Mouse (Mus musculus): ENCODE results near the gene Rpl36a. TPM values are rescaled to one million over a fixed set of nuclear protein-coding genes. Genes with fewer than 3 reads are reported as not detected.

The Rpl36a gene
- total RNA-seq (2015) (1,859 and 2,008 TPM in 2 replicates), total RNA-seq (2017) (6,795 and 7,096 TPM in 2 replicates)

GRCm38 (mm10) chrX:134585103-134586002 lies at the start of gene Rpl36a:
TSS of gene Rpl36a (plus strand) at chrX:134585654.
- ATAC-seq (replicated peaks; ENCODE audit: poor library complexity), result peak; percentile 80

GRCm38 (mm10) chrX:134539795-134540194 lies 45.7 kb upstream of the Rpl36a start:
- peak; percentile 45; the same call in 1 of the 2 replicates for ATAC-seq (replicated peaks; ENCODE audit: poor library complexity)

GRCm38 (mm10) chrX:134540414-134541135 lies 44.9 kb upstream of the Rpl36a start:
- peak; percentile 40 for ATAC-seq (replicated peaks; ENCODE audit: poor library complexity)

DNA sequence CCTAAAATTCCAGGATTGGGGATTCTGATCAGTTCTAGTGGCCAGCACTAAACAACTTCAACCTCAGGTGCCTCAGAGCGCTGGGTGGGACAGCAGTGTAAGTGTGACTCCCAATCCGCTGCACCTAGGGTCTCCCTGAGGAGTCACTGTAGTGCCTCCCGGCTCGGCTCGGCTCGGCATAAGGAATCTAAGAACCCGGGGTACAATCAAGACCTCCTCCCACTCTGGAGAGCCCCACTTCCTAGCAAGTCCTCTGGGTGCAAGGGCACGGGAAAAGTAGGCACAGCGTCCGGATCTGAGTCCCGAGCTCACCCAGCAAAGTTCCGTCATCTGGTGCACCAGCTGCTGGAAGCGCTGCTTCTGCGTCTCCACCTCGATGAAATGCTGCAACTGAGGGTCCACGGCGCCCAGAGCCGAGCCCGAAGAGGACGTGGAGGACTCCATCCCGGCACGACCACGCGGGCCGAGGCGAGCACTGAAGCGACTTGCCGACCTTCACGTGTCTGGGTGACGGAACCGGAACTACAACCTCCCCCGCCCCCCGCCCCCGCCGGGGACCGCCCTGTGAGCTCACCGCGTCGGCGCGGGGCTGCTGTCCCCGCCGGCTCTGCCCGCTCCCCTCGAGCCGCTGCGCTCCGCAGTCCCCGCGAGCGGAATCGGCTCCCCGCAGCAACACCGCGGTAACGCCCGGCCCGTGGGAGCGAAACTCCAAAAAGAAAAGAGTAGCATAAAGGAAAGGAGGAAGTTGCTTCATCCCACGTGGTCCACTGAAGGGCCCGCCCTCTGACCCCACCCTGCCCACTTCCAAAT lies 44.1 kb upstream of the Rpl36a start, which contains the start of gene Timm8a1:
Gene Timm8a1, minus strand, starts transcription at position 721 of the 810 bp plus-strand sequence.
- ATAC-seq (replicated peaks; ENCODE audit: poor library complexity), result peak; percentile 78

- peak; percentile 8; the same call in 1 of the 2 replicates for ATAC-seq (replicated peaks; ENCODE audit: poor library complexity)
Observed at GRCm38 (mm10) chrX:134541955-134542308, 43.5 kb upstream of the Rpl36a start.

DNA sequence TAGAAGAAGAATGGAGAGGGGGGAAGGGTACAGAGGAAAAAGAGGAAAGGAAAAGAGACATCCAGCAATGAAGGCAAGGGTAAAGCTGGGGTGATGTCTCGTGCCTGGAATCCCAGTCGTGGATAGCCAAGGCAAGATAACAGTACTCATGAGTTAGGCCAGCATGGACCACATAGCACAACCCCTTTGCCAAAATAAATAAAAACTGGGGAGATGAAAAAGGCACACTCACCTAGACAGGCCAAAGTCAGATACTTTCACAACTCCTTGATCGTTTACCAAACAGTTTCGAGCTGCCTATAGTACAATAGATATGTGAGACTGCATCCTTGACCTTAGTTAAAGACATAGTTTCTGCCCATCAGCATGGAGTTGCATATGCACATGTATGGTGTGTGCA lies 38.1 kb upstream of the Rpl36a start:
- no peak for ATAC-seq (replicated peaks; ENCODE audit: poor library complexity)

DNA sequence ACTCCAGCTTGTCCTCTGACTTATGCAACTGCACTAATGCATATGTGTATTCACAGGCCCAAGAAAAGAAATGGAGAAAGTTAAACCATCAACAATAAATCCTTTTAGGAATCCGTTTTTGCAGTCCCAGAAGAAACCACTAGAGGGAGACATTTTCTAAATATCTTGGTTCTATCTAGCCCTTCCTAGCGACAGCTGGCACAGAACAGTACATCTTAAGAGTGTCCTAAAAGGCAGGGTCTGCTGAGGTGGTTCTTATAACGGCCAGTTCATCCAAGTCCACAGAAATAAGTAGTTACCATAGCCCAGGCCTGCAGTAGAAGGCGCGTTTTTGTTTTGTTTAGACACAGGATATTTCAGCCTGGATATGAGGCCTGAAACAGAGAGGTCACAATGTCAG lies 34.6 kb upstream of the Rpl36a start:
- ATAC-seq (replicated peaks; ENCODE audit: poor library complexity), result peak; percentile 75

- no peak for ATAC-seq (replicated peaks; ENCODE audit: poor library complexity)
Observed at GRCm38 (mm10) chrX:134553326-134553725, 32.1 kb upstream of the Rpl36a start.

DNA sequence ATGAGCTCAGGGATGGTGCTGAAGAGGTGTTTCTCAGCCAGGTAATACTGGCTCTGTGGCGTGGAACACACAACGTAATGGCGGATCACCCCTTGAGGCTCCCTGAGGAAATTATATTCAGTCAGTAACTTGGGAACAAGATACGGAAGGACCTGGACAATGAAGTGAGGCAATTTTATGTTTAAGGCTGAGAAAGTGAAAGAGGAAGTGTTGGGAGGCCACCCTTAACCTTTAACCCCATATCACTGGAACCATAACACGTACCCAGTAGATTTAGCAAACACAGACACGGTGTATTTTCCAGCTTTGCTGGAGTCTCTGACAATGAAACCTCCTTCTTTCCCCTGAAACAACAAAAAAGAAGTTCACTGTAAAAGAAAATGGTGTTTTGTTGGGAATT lies 31.0 kb upstream of the Rpl36a start:
- ATAC-seq (replicated peaks; ENCODE audit: poor library complexity), result peak; percentile 64

- peak; percentile 81 for ATAC-seq (replicated peaks; ENCODE audit: poor library complexity)
Observed at GRCm38 (mm10) chrX:134564326-134564725, 21.1 kb upstream of the Rpl36a start.

GRCm38 (mm10) chrX:134566536-134567222 lies 18.8 kb upstream of the Rpl36a start:
- peak; percentile 72 for ATAC-seq (replicated peaks; ENCODE audit: poor library complexity)

DNA sequence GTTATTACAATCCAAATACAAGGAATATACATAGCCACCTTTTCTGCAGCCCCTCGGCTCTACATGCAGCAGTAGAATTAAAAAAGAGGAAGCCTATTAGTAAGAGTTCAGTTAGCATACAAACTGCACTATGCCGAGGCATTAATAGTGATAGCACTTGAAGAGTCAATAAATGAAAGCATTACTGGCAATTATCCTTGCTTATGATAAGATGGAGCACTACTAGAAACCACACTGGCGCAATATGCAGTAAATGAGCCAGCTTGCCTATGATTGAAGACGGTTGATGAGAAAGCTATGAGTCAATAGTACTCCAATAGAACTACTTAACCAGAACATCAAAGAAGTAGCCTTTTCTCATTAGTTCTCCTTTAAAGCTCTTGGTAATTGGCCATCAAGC lies 7.6 kb upstream of the Rpl36a start:
- ATAC-seq (replicated peaks; ENCODE audit: poor library complexity), result no peak

DNA sequence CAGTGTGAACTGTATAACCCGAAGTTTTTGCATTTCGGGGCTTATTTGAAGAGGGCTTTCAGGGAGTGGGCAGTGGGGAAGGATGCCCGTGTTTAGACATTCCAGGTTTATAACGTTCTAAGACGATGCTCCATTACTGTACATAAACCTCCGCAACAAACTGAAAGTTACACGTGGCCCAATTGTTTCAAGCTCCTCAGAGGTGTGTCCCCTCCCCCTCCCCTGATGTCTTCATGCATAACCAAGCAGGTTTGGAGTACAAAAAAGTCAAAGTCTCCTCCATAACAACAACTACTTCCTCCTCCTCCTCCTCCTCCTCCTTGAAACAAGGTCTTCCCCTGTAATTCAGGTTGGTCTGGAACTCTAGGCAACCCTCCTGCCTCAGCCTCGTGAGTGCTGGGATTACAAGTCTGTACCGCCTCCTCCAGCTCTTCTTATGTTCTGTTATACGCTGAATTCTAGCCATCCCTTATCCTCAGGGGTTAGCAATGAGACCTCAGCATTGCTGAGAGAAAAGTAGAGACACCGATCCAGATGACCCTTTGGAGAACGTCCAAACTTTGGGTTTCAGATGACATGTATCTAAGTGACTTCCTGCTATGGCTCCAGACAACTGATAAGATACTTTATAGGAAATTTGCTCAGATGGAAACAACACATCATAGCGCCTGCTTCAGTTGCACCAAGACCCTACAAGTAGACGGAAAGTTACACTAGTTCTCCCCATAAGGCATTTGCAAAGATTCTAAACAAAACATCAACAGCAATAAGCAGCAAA lies 4.7 kb upstream of the Rpl36a start:
- ATAC-seq (replicated peaks; ENCODE audit: poor library complexity), result no peak

DNA sequence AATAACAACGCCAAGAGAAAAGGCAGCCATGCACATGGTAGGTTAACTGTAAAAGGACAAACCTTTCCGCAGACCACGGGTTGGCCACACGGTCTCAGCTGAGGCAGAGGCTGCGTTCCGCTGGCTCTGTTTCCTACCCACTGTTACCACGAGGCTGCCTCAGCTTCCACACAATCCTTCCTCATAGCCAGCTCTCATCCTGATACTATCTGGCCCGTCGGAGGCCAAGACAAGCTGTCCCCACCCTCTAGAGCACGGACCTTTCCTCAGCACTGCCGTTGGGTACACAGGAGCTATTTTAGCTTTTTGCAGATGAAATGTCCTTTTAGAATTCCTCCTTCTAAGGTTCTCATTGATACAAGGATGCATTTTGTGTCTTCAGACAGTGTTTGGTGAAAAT lies 3.2 kb upstream of the Rpl36a start:
- peak; percentile 9; the same call in 1 of the 2 replicates for ATAC-seq (replicated peaks; ENCODE audit: poor library complexity)

- peak; percentile 18; the same call in 1 of the 2 replicates for ATAC-seq (replicated peaks; ENCODE audit: poor library complexity)
Observed at GRCm38 (mm10) chrX:134582888-134583669, 2.4 kb upstream of the Rpl36a start, which contains the start of gene Btk. TSS of gene Btk (minus strand) at chrX:134583570.

- ATAC-seq (replicated peaks; ENCODE audit: poor library complexity), result no peak
Observed at GRCm38 (mm10) chrX:134586447-134586846, 993 bp downstream of the Rpl36a start.

DNA sequence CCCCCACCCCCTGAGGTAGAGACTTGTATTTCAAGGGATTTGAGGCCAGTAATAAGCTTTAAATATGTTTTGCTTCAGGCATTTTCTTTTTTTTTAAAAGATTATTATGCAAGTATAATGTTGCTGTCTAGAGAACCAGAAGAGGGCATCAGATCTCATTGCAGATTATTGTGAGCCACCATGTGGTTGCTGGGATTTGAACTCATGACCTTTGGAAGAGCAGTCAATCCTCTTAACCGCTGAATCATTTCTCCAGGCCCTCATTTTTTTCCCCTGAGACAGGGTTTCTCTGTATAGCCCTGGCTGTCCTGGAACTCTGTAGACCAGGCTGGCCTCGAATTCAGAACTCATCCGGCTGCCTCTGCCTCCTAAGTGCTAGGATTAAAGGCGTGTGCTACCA lies 2.8 kb downstream of the Rpl36a start:
- ATAC-seq (replicated peaks; ENCODE audit: poor library complexity), result no peak

GRCm38 (mm10) chrX:134588997-134589396 lies 3.5 kb downstream of the Rpl36a start:
- ATAC-seq (replicated peaks; ENCODE audit: poor library complexity), result no peak

DNA sequence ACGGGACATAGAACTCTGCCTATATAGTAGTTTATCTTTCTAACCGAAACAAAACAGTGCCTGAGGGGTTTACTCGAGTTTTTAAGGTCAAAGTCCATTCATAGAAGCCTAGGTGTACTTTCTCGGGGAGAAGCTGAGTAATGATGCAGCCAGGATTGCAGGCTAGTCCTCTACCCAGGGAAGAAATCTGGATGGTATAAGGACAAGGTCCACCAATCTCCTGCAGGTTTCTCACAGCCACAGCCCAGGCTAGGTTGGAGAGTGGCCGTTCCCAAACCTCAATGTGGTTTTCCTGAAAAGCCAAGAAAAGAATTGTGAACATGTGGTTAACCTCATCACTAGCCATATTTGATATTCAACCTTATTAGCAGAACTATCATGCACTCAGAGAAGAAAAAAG lies 4.4 kb downstream of the Rpl36a start:
- ATAC-seq (replicated peaks; ENCODE audit: poor library complexity), result no peak
